Mouse (Mus musculus): ENCODE data around the gene Rnaseh2c. TPM values are rescaled to one million over a fixed set of nuclear protein-coding genes. Genes with fewer than 3 reads are reported as not detected.

The Rnaseh2c gene
- 0.71 TPM for polyA plus RNA-seq (2014; fragmentation: Illumina TruSeq; extraction: RNeasy Lipid Tissue Mini Kit (QIAGEN cat#74804); ENCODE audit: low replicate concordance)

GRCm38 (mm10) chr19:5601752-5602541 lies at the start of gene Rnaseh2c:
Gene Rnaseh2c (plus strand): TSS chr19:5601873.

GRCm38 (mm10) chr19:5560457-5561041 lies 41.1 kb upstream of the Rnaseh2c start, which contains the start of gene Ovol1:
Gene Ovol1 (minus strand): TSS chr19:5560646.

GRCm38 (mm10) chr19:5567534-5568469 lies 33.9 kb upstream of the Rnaseh2c start, which contains the start of gene Ap5b1:
Gene Ap5b1 (plus strand): TSS chr19:5568025.

GRCm38 (mm10) chr19:5609547-5610404 lies 8.1 kb downstream of the Rnaseh2c start, which contains the start of gene Kat5:
Gene Kat5 (minus strand): TSS chr19:5610237.

GRCm38 (mm10) chr19:5637069-5638047 lies 35.7 kb downstream of the Rnaseh2c start, which contains the start of gene Rela:
Gene Rela (plus strand): TSS chr19:5637483.

Other genes with a start within 250 kb of the Rnaseh2c start
- 18.5 TPM for gene Eif1ad, start 235.1 kb upstream of the Rnaseh2c start, polyA plus RNA-seq (2014; fragmentation: Illumina TruSeq; extraction: RNeasy Lipid Tissue Mini Kit (QIAGEN cat#74804); ENCODE audit: low replicate concordance)
- gene Banf1, start 234.7 kb upstream of the Rnaseh2c start, polyA plus RNA-seq (2014; fragmentation: Illumina TruSeq; extraction: RNeasy Lipid Tissue Mini Kit (QIAGEN cat#74804); ENCODE audit: low replicate concordance): 4.5 TPM
- 1.6 TPM for gene Sart1, start 213.2 kb upstream of the Rnaseh2c start, polyA plus RNA-seq (2014; fragmentation: Illumina TruSeq; extraction: RNeasy Lipid Tissue Mini Kit (QIAGEN cat#74804); ENCODE audit: low replicate concordance)
- gene Tsga10ip, start 199.3 kb upstream of the Rnaseh2c start, polyA plus RNA-seq (2014; fragmentation: Illumina TruSeq; extraction: RNeasy Lipid Tissue Mini Kit (QIAGEN cat#74804); ENCODE audit: low replicate concordance): not detected
- gene Drap1, start 176.9 kb upstream of the Rnaseh2c start, polyA plus RNA-seq (2014; fragmentation: Illumina TruSeq; extraction: RNeasy Lipid Tissue Mini Kit (QIAGEN cat#74804); ENCODE audit: low replicate concordance): 1.9 TPM
- gene AI837181, start 176.7 kb upstream of the Rnaseh2c start, polyA plus RNA-seq (2014; fragmentation: Illumina TruSeq; extraction: RNeasy Lipid Tissue Mini Kit (QIAGEN cat#74804); ENCODE audit: low replicate concordance): not detected
- not detected for gene Fosl1, start 154.3 kb upstream of the Rnaseh2c start, polyA plus RNA-seq (2014; fragmentation: Illumina TruSeq; extraction: RNeasy Lipid Tissue Mini Kit (QIAGEN cat#74804); ENCODE audit: low replicate concordance)
- 0.15 TPM for gene Ccdc85b, start 144.0 kb upstream of the Rnaseh2c start, polyA plus RNA-seq (2014; fragmentation: Illumina TruSeq; extraction: RNeasy Lipid Tissue Mini Kit (QIAGEN cat#74804); ENCODE audit: low replicate concordance)
- 2.7 TPM for gene Fibp, start 141.3 kb upstream of the Rnaseh2c start, polyA plus RNA-seq (2014; fragmentation: Illumina TruSeq; extraction: RNeasy Lipid Tissue Mini Kit (QIAGEN cat#74804); ENCODE audit: low replicate concordance)
- gene Ctsw, start 133.4 kb upstream of the Rnaseh2c start, polyA plus RNA-seq (2014; fragmentation: Illumina TruSeq; extraction: RNeasy Lipid Tissue Mini Kit (QIAGEN cat#74804); ENCODE audit: low replicate concordance): not detected
- 0.74 TPM for gene Efemp2, start 127.9 kb upstream of the Rnaseh2c start, polyA plus RNA-seq (2014; fragmentation: Illumina TruSeq; extraction: RNeasy Lipid Tissue Mini Kit (QIAGEN cat#74804); ENCODE audit: low replicate concordance)
- gene Mus81, start 113.5 kb upstream of the Rnaseh2c start, polyA plus RNA-seq (2014; fragmentation: Illumina TruSeq; extraction: RNeasy Lipid Tissue Mini Kit (QIAGEN cat#74804); ENCODE audit: low replicate concordance): not detected
- 164 TPM for gene Cfl1, start 111.4 kb upstream of the Rnaseh2c start, polyA plus RNA-seq (2014; fragmentation: Illumina TruSeq; extraction: RNeasy Lipid Tissue Mini Kit (QIAGEN cat#74804); ENCODE audit: low replicate concordance)
- not detected for gene 1700020D05Rik, start 98.1 kb upstream of the Rnaseh2c start, polyA plus RNA-seq (2014; fragmentation: Illumina TruSeq; extraction: RNeasy Lipid Tissue Mini Kit (QIAGEN cat#74804); ENCODE audit: low replicate concordance)
- not detected for gene Snx32, start 91.3 kb upstream of the Rnaseh2c start, polyA plus RNA-seq (2014; fragmentation: Illumina TruSeq; extraction: RNeasy Lipid Tissue Mini Kit (QIAGEN cat#74804); ENCODE audit: low replicate concordance)
- 9.6 TPM for gene Ovol1, start 41.2 kb upstream of the Rnaseh2c start, polyA plus RNA-seq (2014; fragmentation: Illumina TruSeq; extraction: RNeasy Lipid Tissue Mini Kit (QIAGEN cat#74804); ENCODE audit: low replicate concordance)
- gene Ap5b1, start 33.8 kb upstream of the Rnaseh2c start, polyA plus RNA-seq (2014; fragmentation: Illumina TruSeq; extraction: RNeasy Lipid Tissue Mini Kit (QIAGEN cat#74804); ENCODE audit: low replicate concordance): not detected
- 19.1 TPM for gene Kat5, start 8.4 kb downstream of the Rnaseh2c start, polyA plus RNA-seq (2014; fragmentation: Illumina TruSeq; extraction: RNeasy Lipid Tissue Mini Kit (QIAGEN cat#74804); ENCODE audit: low replicate concordance)
- gene Rela, start 35.6 kb downstream of the Rnaseh2c start, polyA plus RNA-seq (2014; fragmentation: Illumina TruSeq; extraction: RNeasy Lipid Tissue Mini Kit (QIAGEN cat#74804); ENCODE audit: low replicate concordance): 0.26 TPM
- 1.6 TPM for gene Sipa1, start 61.8 kb downstream of the Rnaseh2c start, polyA plus RNA-seq (2014; fragmentation: Illumina TruSeq; extraction: RNeasy Lipid Tissue Mini Kit (QIAGEN cat#74804); ENCODE audit: low replicate concordance)
- gene Map3k11, start 86.9 kb downstream of the Rnaseh2c start, polyA plus RNA-seq (2014; fragmentation: Illumina TruSeq; extraction: RNeasy Lipid Tissue Mini Kit (QIAGEN cat#74804); ENCODE audit: low replicate concordance): 0.41 TPM
- gene Pcnx3, start 87.0 kb downstream of the Rnaseh2c start, polyA plus RNA-seq (2014; fragmentation: Illumina TruSeq; extraction: RNeasy Lipid Tissue Mini Kit (QIAGEN cat#74804); ENCODE audit: low replicate concordance): 0.22 TPM
- not detected for gene Kcnk7, start 102.5 kb downstream of the Rnaseh2c start, polyA plus RNA-seq (2014; fragmentation: Illumina TruSeq; extraction: RNeasy Lipid Tissue Mini Kit (QIAGEN cat#74804); ENCODE audit: low replicate concordance)
- gene Ehbp1l1, start 124.4 kb downstream of the Rnaseh2c start, polyA plus RNA-seq (2014; fragmentation: Illumina TruSeq; extraction: RNeasy Lipid Tissue Mini Kit (QIAGEN cat#74804); ENCODE audit: low replicate concordance): 6.5 TPM
- not detected for gene Fam89b, start 127.8 kb downstream of the Rnaseh2c start, polyA plus RNA-seq (2014; fragmentation: Illumina TruSeq; extraction: RNeasy Lipid Tissue Mini Kit (QIAGEN cat#74804); ENCODE audit: low replicate concordance)
- gene Ltbp3, start 139.0 kb downstream of the Rnaseh2c start, polyA plus RNA-seq (2014; fragmentation: Illumina TruSeq; extraction: RNeasy Lipid Tissue Mini Kit (QIAGEN cat#74804); ENCODE audit: low replicate concordance): 0.74 TPM
- gene Scyl1, start 169.5 kb downstream of the Rnaseh2c start, polyA plus RNA-seq (2014; fragmentation: Illumina TruSeq; extraction: RNeasy Lipid Tissue Mini Kit (QIAGEN cat#74804); ENCODE audit: low replicate concordance): 0.41 TPM